Mouse (Mus musculus) ovary, postnatal 10 days (tissue): ENCODE measurements around the gene Pnpla2.

Experiments
- DNase-seq: peaks from one replicate; pipeline ENCODE4 v3.0.0; 2022; ENCODE audit warnings: low spot score

Gene Pnpla2

GRCm38 (mm10) chr7:141468522-141469211 lies 13.7 kb downstream of the Pnpla2 start:
- DNase-seq = no peak

GRCm38 (mm10) chr7:141469352-141469751 lies 14.4 kb downstream of the Pnpla2 start:
- DNase-seq = no peak

- no peak for DNase-seq
Measured at GRCm38 (mm10) chr7:141469901-141470636, 15.1 kb downstream of the Pnpla2 start.

GRCm38 (mm10) chr7:141470637-141470944 lies 15.6 kb downstream of the Pnpla2 start:
- no peak for DNase-seq

- DNase-seq = no peak
Measured at GRCm38 (mm10) chr7:141471236-141471635, 16.2 kb downstream of the Pnpla2 start.

GRCm38 (mm10) chr7:141472226-141472625 lies 17.2 kb downstream of the Pnpla2 start:
- no peak for DNase-seq

- DNase-seq = no peak
Measured at GRCm38 (mm10) chr7:141472763-141473162, 17.8 kb downstream of the Pnpla2 start.

- no peak for DNase-seq
Measured at GRCm38 (mm10) chr7:141474160-141474559, 19.2 kb downstream of the Pnpla2 start.

GRCm38 (mm10) chr7:141475011-141475804 lies 20.2 kb downstream of the Pnpla2 start, which contains the start of the genes Polr2l and Tspan4:
Gene Polr2l, minus strand, starts transcription at chr7:141475132.
Gene Tspan4, plus strand, starts transcription at chr7:141475240.
- DNase-seq = peak; percentile 76

- no peak for DNase-seq
Measured at GRCm38 (mm10) chr7:141475805-141476158, 20.8 kb downstream of the Pnpla2 start.

GRCm38 (mm10) chr7:141476226-141476980 lies 21.4 kb downstream of the Pnpla2 start:
- peak; percentile 69 for DNase-seq

- DNase-seq = no peak
Measured at GRCm38 (mm10) chr7:141476981-141477370, 22.0 kb downstream of the Pnpla2 start.

- DNase-seq = no peak
Measured at GRCm38 (mm10) chr7:141477578-141478269, 22.7 kb downstream of the Pnpla2 start.

- DNase-seq = no peak
Measured at GRCm38 (mm10) chr7:141478270-141478748, 23.3 kb downstream of the Pnpla2 start.

- no peak for DNase-seq
Measured at GRCm38 (mm10) chr7:141480842-141481497, 26.0 kb downstream of the Pnpla2 start.

GRCm38 (mm10) chr7:141481498-141482401 lies 26.8 kb downstream of the Pnpla2 start:
- DNase-seq = no peak

GRCm38 (mm10) chr7:141482531-141483024 lies 27.6 kb downstream of the Pnpla2 start:
- no peak for DNase-seq

- no peak for DNase-seq
Measured at GRCm38 (mm10) chr7:141483114-141483653, 28.2 kb downstream of the Pnpla2 start.
